Mouse (Mus musculus): ENCODE measurements around the gene Vgf. TPM values are rescaled to one million over a fixed set of nuclear protein-coding genes. Genes with fewer than 3 reads are reported as not detected.

The Vgf gene
- total RNA-seq, 4 experiments from 2014 or later = 243 to 291 (median 262) TPM

- DNase-seq (ENCODE audit: low spot score in 2 of 2) = peak; percentile 51 to 65
Observed at GRCm38 (mm10) chr5:137030416-137030810, 4.2 kb downstream of the Vgf start.

GRCm38 (mm10) chr5:137031076-137032032, 5.2 kb downstream of the Vgf start:
- no peak for DNase-seq (ENCODE audit: low spot score in 2 of 2)

GRCm38 (mm10) chr5:137032033-137032421, 5.8 kb downstream of the Vgf start:
- DNase-seq (ENCODE audit: low spot score in 2 of 2) = peak; percentile 50 to 61

- DNase-seq (ENCODE audit: low spot score in 2 of 2) = peak; percentile 66 to 84
Observed at GRCm38 (mm10) chr5:137032641-137033074, 6.5 kb downstream of the Vgf start.

GRCm38 (mm10) chr5:137036211-137036610, 10.0 kb downstream of the Vgf start:
- peak in 1 of 2 experiments; percentile 59 for DNase-seq (ENCODE audit: low spot score in 2 of 2)

- no peak for DNase-seq (ENCODE audit: low spot score in 2 of 2)
Observed at GRCm38 (mm10) chr5:137039453-137039852, 13.3 kb downstream of the Vgf start.

- no peak for DNase-seq (ENCODE audit: low spot score in 2 of 2)
Observed at GRCm38 (mm10) chr5:137041442-137041841, 15.2 kb downstream of the Vgf start.

- DNase-seq (ENCODE audit: low spot score in 2 of 2) = no peak
Observed at GRCm38 (mm10) chr5:137043997-137044396, 17.8 kb downstream of the Vgf start.

- peak; percentile 94 to 98 for DNase-seq (ENCODE audit: low spot score in 2 of 2)
Observed at GRCm38 (mm10) chr5:137045402-137046323, 19.5 kb downstream of the Vgf start, which contains the start of gene Ap1s1. TSS of gene Ap1s1 (minus strand) at chr5:137046135.

GRCm38 (mm10) chr5:137046324-137046718, 20.1 kb downstream of the Vgf start:
- DNase-seq (ENCODE audit: low spot score in 2 of 2) = no peak

- DNase-seq (ENCODE audit: low spot score in 2 of 2) = no peak
Observed at GRCm38 (mm10) chr5:137046991-137047390, 20.8 kb downstream of the Vgf start.

GRCm38 (mm10) chr5:137051125-137051524, 24.9 kb downstream of the Vgf start:
- no peak for DNase-seq (ENCODE audit: low spot score in 2 of 2)

- DNase-seq (ENCODE audit: low spot score in 2 of 2) = peak in 1 of 2 experiments; percentile 73
Observed at GRCm38 (mm10) chr5:137051914-137052505, 25.8 kb downstream of the Vgf start.

- DNase-seq (ENCODE audit: low spot score in 2 of 2) = no peak
Observed at GRCm38 (mm10) chr5:137054299-137054698, 28.1 kb downstream of the Vgf start.

GRCm38 (mm10) chr5:137054873-137055272, 28.7 kb downstream of the Vgf start:
- DNase-seq (ENCODE audit: low spot score in 2 of 2) = no peak

GRCm38 (mm10) chr5:137061809-137062481, 35.8 kb downstream of the Vgf start:
- DNase-seq (ENCODE audit: low spot score in 2 of 2) = peak in 1 of 2 experiments; percentile 51

GRCm38 (mm10) chr5:137062601-137063000, 36.4 kb downstream of the Vgf start:
- DNase-seq (ENCODE audit: low spot score in 2 of 2) = no peak

GRCm38 (mm10) chr5:137065454-137065853, 39.3 kb downstream of the Vgf start:
- DNase-seq (ENCODE audit: low spot score in 2 of 2) = no peak

GRCm38 (mm10) chr5:137065923-137066322, 39.7 kb downstream of the Vgf start:
- no peak for DNase-seq (ENCODE audit: low spot score in 2 of 2)

GRCm38 (mm10) chr5:137068711-137069110, 42.5 kb downstream of the Vgf start:
- no peak for DNase-seq (ENCODE audit: low spot score in 2 of 2)

All from left cerebral cortex, adult 8-10 months (tissue).